Mouse (Mus musculus): ENCODE measurements around the gene Dhdh. TPM values are rescaled to one million over a fixed set of nuclear protein-coding genes. Genes with fewer than 3 reads are reported as not detected.
"Not testable (repeated sequence)": the region's sequence is repeated elsewhere in the genome, so short reads cannot be mapped to it uniquely, and the experiment has no call there.

The Dhdh gene
- total RNA-seq, 2 experiments from 2014 or later, result 9.4 to 10.5 TPM

GRCm38 (mm10) chr7:45515436-45515835 lies 26.8 kb upstream of the Dhdh start:
- intact Hi-C loops (cut with DNase I; ENCODE audit: low total_unique reads), result no loop called here
- no peak for DNase-seq

GRCm38 (mm10) chr7:45514411-45514810 lies 25.8 kb upstream of the Dhdh start:
- no peak for DNase-seq
- intact Hi-C loops (cut with DNase I; ENCODE audit: low total_unique reads), result no loop called here

DNA sequence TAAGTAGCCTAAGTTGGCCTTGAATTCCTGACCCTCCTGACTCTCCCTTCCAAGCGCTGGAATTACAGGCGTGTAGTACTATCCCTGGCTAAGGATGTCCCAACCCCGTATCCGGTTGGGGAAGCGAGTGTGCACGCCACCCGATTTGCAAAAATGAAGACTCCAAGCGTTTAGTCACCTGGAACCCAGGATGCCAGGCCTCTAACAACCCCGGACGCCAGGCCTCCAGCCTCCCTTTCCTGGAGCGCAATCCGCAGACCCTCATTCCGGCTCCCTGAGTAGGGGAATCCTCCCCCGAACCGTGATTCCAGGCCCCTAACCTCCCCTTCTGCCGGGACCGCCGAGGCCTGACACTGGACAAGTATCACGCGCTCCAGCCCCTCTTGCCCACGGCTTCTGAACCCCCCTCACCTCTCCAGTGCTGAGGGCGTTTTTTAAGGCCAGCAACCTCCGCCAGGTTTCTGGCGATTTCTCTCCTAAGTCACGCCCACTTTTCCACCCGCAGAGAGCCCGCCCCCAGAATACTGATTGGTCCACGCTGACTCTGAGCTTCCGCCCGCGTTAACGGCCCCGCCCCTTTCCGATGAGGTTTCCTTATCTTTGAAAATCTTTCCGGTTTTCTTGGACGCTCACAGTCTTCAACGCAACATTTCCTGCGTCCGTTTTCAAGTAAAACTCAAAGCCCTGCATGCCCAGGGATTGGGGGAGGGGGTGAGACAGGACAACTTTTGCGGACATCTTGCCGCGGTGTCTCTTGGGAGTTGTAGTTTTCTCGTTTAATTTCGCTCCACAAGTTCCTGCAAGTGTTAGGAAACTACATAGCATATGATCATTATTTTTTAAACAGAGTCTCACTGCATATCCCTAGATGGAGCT lies 21.5 kb upstream of the Dhdh start, which contains the start of gene Nucb1:
Gene Nucb1 (minus strand): TSS at position 495 of the 876 bp plus-strand sequence.
- intact Hi-C loops (cut with DNase I; ENCODE audit: low total_unique reads), result no loop called here

DNA sequence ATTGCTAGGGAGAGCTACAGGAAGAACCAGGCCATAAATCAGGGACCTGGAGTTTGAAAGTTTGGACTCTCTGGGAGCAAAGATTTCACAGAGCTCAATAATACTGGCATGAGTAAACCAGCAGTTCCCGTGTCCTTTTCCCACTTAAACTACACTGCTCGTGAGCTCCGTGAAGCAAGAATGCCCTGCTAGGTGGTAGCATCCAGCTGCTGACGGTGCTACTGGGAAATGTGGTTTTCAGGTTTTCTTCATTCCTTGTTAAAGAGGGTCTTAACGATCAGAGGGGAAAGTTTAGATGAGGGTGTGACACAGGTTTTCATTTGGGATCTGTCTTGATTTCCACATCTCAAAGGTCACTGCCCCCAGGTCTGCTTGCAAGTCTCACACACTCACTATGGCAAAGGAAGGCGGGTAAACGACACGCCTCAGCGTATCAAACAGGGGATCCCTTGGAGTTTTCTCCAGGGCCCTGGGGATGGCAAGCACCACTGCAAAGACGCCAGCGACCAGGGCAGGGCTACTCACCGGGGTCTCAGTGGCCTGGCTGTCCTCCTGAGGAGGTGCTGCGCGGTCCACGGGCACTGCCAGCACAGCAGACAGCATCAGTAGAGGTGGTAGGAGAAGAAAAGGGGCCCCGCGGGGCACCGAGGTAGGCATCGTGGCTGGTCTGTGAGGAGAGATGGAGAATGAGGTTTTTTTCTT lies 20.7 kb upstream of the Dhdh start:
- DNase-seq, result no peak
- intact Hi-C loops (cut with DNase I; ENCODE audit: low total_unique reads), result no loop called here

More for the DNA sequence above, 21.5 kb upstream of the Dhdh start, which contains the start of gene Nucb1:
- DNase-seq, result peak; percentile 91

GRCm38 (mm10) chr7:45508561-45508960 lies 20.0 kb upstream of the Dhdh start:
- intact Hi-C loops (cut with DNase I; ENCODE audit: low total_unique reads), result no loop called here
- DNase-seq, result no peak

GRCm38 (mm10) chr7:45507583-45507982 lies 19.0 kb upstream of the Dhdh start:
- no peak for DNase-seq
- intact Hi-C loops (cut with DNase I; ENCODE audit: low total_unique reads), result no loop called here

DNA sequence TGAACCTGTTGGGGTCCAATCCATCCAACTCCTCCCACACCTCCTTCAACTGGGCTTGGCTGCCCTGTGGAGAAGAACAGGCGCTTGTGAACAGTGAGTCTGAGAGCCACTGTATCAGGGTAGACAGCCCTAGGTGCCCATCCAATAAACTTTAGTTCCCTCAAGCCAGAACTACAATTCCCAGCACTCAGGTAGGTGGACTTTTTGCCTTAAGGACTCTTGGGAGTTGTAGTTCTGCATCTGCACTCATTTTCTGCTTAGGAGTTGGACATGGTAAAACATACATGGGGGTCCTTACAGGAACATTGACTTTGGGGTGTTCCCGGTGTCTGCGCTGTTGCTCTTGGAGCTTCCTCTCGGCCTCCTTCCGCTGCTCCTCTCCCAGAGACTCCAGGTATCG lies 9.8 kb upstream of the Dhdh start:
- intact Hi-C loops (cut with DNase I; ENCODE audit: low total_unique reads), result no loop called here
- DNase-seq, result no peak

DNA sequence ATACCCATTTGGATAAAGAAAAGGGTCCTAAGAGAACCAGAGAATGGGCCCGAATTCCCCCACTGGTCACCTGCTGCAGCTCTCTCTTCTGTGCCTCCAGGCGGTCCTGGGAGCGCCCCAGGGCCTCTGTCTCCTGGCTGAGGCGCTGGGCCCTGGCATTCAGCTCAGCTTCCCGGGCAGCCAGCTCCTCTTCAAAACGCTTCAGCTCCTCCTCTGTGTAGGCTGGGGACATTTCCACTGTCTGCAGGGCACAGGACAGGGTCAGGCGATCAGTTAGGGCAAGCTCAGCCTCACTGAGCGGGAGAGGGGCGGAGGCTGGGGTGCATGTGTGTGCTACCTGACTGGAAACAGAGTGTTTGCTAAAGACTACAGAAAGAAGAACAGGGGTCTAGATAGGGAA lies 5.9 kb upstream of the Dhdh start:
- intact Hi-C loops (cut with DNase I; ENCODE audit: low total_unique reads), result no loop called here
- no peak for DNase-seq

DNA sequence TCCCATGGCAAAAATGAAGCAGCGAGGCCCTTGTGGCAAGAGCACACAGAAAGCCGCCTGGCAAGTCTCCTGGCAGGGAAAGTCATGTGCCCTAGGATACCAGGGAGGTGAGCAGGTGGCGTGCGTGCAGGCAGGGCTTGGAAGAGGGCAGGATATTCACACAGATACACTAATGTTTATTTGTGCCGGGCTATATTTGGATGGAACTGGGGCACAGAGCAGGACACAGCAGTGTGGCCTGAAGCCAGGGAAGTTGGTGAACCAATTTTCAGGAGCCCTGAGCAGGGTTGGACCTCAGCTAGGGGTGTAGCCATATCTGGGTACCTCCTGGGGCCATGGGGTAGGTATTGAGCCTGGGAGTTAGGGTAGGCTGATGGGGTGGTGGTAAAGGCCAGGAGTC lies 4.3 kb upstream of the Dhdh start:
- intact Hi-C loops (cut with DNase I; ENCODE audit: low total_unique reads), result no loop called here
- DNase-seq, result peak; percentile 47

- DNase-seq, result no peak
- intact Hi-C loops (cut with DNase I; ENCODE audit: low total_unique reads), result no loop called here
Measured at GRCm38 (mm10) chr7:45492225-45492844, 3.7 kb upstream of the Dhdh start.

DNA sequence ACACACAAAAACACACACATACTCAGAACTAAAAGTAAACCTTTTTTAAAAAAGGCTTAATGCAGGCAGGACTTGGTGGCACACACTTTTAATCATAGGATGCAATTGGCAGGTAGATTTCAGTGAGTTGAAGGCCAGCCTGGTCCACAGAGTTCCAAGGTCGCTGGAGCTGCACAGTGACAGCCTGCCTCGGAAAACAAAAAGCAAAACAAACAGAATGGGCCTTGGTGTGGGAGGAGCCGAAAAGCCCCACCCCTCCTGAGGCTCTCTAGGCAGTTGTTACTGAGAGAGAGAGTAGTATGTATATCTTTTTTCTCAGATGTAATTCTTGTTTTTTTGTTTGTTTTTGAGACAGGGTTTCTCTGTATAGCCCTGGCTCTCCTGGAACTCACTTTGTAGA lies 2.7 kb upstream of the Dhdh start:
- DNase-seq, result no peak
- intact Hi-C loops (cut with DNase I; ENCODE audit: low total_unique reads), result no loop called here

DNA sequence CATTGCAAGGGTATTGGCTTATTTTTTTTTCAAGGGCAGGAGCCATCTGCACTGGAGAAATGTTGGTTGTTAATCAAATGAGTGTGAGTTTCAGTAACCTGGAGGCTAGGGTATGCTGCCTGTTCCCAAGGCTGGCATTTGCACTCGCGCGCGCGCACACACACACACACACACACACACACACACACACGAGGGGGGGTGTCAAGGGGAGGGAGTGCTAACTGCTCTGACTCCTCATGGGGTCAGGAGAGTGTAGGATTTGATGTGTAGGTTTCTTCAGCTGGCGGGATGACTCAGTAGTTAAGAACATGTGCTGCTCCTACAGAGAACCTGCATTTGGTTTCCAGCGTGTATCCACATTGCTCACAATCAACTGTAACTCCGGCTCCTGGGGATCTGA lies 2.2 kb upstream of the Dhdh start:
- no peak for DNase-seq
- intact Hi-C loops (cut with DNase I; ENCODE audit: low total_unique reads), result no loop called here

DNA sequence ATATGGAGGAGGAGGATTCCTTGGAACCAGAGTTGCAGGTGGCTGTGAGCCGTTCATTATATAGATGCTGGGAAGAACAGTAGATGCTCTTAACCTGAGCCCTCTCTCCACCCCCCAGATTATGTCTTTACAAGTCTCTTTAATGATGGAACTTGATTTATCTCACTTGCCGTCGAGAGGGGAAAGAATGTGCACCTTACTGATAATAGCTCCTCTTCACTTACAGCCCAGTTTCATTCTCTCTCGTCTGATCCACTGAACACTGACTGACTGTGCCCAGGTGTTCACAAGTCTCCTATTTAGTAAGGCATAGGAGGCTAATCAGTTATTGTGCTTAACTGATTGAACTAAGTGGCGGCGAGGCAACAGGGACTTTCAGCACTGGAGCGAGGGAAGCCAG lies 973 bp upstream of the Dhdh start:
- intact Hi-C loops (cut with DNase I; ENCODE audit: low total_unique reads), result no loop called here
- DNase-seq, result no peak

DNA sequence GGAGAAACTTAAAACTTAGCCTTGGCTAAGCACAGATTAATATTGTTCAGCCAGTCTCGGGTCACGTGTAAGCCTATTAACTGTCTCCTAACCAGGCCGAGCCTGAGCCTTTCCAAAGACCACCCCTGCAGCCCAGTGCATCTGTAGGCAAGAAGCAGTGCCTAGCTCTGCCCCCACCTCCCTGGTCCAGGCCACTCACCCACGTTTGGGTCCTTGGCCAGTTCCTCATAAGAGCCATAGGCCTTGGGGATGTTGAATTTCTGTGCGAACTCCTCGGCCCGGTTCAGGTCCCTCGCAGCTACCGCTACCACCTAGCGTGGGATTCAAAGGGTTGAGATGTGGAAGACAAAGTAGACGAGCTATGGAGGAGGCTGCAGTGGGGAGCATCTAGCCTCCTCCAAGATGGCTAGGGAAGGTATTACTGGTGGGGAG lies 728 bp downstream of the Dhdh start:
- DNase-seq, result no peak
- intact Hi-C loops (cut with DNase I; ENCODE audit: low total_unique reads), result no loop called here

DNA sequence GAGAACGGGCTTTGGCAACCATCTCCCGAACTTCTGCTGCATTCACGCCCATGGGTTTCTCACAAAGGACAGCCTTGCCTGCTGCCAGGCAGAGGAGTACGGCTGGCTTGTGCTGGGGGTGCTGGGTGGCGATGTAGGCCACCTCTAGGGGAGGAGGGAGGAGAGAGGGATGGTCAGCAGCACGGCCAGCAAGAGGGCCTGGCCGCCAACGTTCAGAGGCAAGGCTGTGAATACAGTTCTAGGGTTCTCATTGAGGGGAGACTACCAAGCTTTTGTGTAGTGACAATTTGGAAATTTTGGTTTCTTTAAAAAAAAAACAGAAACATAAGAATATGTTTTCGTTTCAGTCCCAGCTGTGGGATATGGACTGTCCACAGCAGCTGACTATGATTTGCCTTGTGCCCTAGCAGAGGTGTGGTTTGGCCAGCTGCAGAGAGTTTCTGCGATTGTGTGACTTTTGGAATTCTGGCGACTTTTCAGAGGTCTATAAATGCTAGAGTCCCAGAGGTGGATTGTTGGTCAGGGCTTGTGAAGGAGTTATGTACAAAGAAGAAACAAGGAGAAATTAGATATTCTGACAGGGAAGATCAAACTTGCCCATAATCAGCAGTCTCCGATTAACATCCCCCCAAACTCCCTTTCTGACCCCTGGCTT lies 1.7 kb downstream of the Dhdh start, which contains the start of gene Gm45808:
Gene Gm45808 (minus strand): TSS at position 51 of the 655 bp plus-strand sequence.
- no peak for DNase-seq
- intact Hi-C loops (cut with DNase I; ENCODE audit: low total_unique reads), result no loop called here

DNA sequence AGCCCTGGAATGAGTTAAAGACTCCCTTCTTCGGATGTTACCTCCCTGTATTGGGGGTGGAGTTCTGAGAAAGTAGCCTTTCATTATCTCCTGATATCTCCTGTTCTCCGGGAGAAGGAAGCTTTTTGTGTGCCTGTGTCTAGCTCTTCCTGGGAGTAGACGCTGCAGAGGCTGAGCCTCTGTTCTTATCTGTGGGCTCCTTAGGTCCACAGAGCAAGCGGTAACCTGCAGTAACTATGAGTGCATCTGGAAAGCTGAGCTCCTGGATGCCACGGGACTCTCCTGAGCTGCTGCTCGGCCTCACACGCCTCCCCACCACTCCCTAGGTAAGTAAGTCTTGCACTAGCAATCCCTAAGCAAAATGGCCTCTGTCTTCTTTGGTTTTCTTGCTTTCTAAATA lies 2.4 kb downstream of the Dhdh start:
- intact Hi-C loops (cut with DNase I; ENCODE audit: low total_unique reads), result no loop called here
- DNase-seq, result no peak

- intact Hi-C loops (cut with DNase I; ENCODE audit: low total_unique reads); DNase-seq: not testable (repeated sequence)
Measured at GRCm38 (mm10) chr7:45484985-45485384, 3.6 kb downstream of the Dhdh start.

DNA sequence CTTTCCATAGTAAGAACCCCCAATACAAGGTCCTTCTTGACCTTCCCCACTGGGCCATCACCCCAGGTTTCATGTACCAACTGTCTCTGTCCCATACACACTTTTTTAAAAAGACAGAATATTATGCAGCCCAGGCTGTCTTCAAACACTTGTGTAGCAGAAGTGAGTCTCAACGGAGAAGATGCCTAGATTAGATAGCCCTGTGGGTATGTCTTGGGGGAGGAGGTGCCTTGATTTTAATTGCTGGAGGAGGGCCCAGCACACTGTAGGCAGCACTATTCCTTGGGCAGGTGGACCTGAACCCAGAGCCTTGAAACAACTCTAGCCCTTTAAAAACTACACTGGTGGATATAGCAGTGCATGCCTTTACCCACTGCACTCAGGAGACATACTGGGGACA lies 6.4 kb downstream of the Dhdh start:
- intact Hi-C loops (cut with DNase I; ENCODE audit: low total_unique reads), result no loop called here
- DNase-seq, result no peak

DNA sequence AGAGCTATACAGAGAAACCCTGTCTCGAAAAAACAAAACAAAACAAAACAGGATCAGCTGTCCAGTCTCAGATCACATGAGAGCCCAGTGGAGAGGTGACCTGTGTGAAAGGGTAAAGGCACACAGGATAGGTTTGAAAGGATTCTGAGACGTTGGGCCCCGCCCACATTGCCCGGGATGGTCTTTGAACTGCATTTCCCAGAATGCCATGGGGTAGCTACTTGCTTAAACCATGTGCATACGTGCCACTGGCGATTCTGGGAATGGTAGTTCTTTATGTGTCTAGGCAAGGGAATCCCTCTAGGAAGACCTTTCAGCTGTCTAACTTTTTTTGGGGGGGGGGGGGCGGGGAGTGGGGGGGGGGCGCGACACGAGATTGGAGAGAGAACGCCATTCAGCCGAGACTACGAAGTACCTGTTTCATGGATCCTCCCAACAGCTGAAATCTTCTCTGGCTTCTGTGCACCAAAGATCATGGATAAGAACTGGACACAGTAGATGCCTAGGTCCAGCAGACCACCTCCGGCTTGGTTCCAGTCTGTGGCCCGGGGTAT lies 7.2 kb downstream of the Dhdh start, which contains the start of gene Tulp2:
Gene Tulp2 (plus strand): TSS at position 504 of the 554 bp plus-strand sequence.
- intact Hi-C loops (cut with DNase I; ENCODE audit: low total_unique reads), result no loop called here
- DNase-seq, result peak; percentile 49
